Mouse (Mus musculus) small intestine, adult 2 months (tissue): ENCODE measurements around the gene Tctex1d4.

ENCODE experiments used
- CTCF ChIP-seq: fragments of 200-500 bp; IDR thresholded peaks from 2 replicates; pipeline ENCODE4 v1.5.1; 2012; ENCODE audit warnings: low read depth, mild to moderate bottlenecking, control low read depth, inconsistent platforms, low read length, moderate library complexity, mixed read lengths; ENCODE audit not compliant: insufficient replicate concordance, insufficient read length; ENCODE audit errors: extremely low read depth
- POLR2A ChIP-seq: fragments of 200-500 bp; IDR thresholded peaks from 2 replicates; pipeline ENCODE4 v1.6.1; 2012; ENCODE audit warnings: low read depth, mild to moderate bottlenecking, control low read depth, inconsistent platforms, low read length, moderate library complexity

DNA sequence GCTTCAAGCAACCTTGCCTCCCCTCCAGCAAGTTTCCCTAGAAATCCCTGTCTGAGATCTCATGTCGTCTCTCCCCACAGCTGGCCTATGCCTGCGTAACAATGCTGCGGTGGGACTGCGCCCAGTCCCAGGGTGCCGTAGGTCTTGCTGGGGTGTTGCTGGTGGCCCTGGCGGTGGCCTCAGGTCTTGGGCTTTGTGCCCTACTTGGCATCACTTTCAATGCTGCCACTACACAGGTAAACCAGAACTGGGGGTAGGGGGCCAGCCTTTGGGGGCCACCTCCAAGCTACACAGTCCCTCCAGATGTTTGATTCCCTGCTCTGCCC lies 18.1 kb upstream of the Tctex1d4 start:
- TF ChIP-seq CTCF (no peak), POLR2A (no peak)
